Mouse (Mus musculus): ENCODE results near the gene Pigr. TPM values are rescaled to one million over a fixed set of nuclear protein-coding genes. Genes with fewer than 3 reads are reported as not detected.

The Pigr gene
- total RNA-seq (2022): under 1 TPM; 0.09 to 0.51 (median 0.35) TPM

GRCm38 (mm10) chr1:130826448-130826847 lies at the start of gene Pigr:
Gene Pigr (plus strand): TSS chr1:130826684.
- DNase-seq: no peak

- DNase-seq: no peak
Observed at GRCm38 (mm10) chr1:130779867-130780266, 46.6 kb upstream of the Pigr start.

- DNase-seq: no peak
Observed at GRCm38 (mm10) chr1:130784054-130784453, 42.4 kb upstream of the Pigr start.

- DNase-seq: no peak
Observed at GRCm38 (mm10) chr1:130787001-130787400, 39.5 kb upstream of the Pigr start.

- no peak for DNase-seq
Observed at GRCm38 (mm10) chr1:130789512-130790451, 36.7 kb upstream of the Pigr start.

- DNase-seq: no peak
Observed at GRCm38 (mm10) chr1:130795331-130795730, 31.2 kb upstream of the Pigr start.

GRCm38 (mm10) chr1:130796967-130797684 lies 29.4 kb upstream of the Pigr start:
- DNase-seq: no peak

GRCm38 (mm10) chr1:130798037-130798436 lies 28.4 kb upstream of the Pigr start:
- no peak for DNase-seq

- no peak for DNase-seq
Observed at GRCm38 (mm10) chr1:130798551-130798950, 27.9 kb upstream of the Pigr start.

GRCm38 (mm10) chr1:130799399-130799798 lies 27.1 kb upstream of the Pigr start:
- DNase-seq: no peak

- no peak for DNase-seq
Observed at GRCm38 (mm10) chr1:130800602-130801001, 25.9 kb upstream of the Pigr start, which contains the start of gene Fcamr. Gene Fcamr (plus strand): TSS chr1:130800902.

GRCm38 (mm10) chr1:130801511-130801910 lies 25.0 kb upstream of the Pigr start:
- DNase-seq: no peak

- DNase-seq: no peak
Observed at GRCm38 (mm10) chr1:130802976-130803375, 23.5 kb upstream of the Pigr start.

- DNase-seq: no peak
Observed at GRCm38 (mm10) chr1:130804279-130804678, 22.2 kb upstream of the Pigr start.

GRCm38 (mm10) chr1:130810906-130811305 lies 15.6 kb upstream of the Pigr start:
- no peak for DNase-seq

- DNase-seq: no peak
Observed at GRCm38 (mm10) chr1:130811316-130811715, 15.2 kb upstream of the Pigr start.

GRCm38 (mm10) chr1:130819737-130820136 lies 6.7 kb upstream of the Pigr start:
- no peak for DNase-seq

GRCm38 (mm10) chr1:130820316-130821148 lies 6.0 kb upstream of the Pigr start:
- DNase-seq: no peak

- no peak for DNase-seq
Observed at GRCm38 (mm10) chr1:130821149-130821471, 5.4 kb upstream of the Pigr start.

- DNase-seq: no peak
Observed at GRCm38 (mm10) chr1:130821911-130822625, 4.4 kb upstream of the Pigr start.

- DNase-seq: no peak
Observed at GRCm38 (mm10) chr1:130828656-130829055, 2.2 kb downstream of the Pigr start.
